Mouse (Mus musculus) spleen, postnatal 36 days (tissue): Measurements from ENCODE around the gene Zbp1.

Experiments used
- DNase-seq, 2 experiments: peaks; one replicate each; pipeline ENCODE4 v3.0.0; 2022; ENCODE audit warnings: low spot score in 2 of 2, mixed read lengths in 1 of 2

The Zbp1 gene

DNA sequence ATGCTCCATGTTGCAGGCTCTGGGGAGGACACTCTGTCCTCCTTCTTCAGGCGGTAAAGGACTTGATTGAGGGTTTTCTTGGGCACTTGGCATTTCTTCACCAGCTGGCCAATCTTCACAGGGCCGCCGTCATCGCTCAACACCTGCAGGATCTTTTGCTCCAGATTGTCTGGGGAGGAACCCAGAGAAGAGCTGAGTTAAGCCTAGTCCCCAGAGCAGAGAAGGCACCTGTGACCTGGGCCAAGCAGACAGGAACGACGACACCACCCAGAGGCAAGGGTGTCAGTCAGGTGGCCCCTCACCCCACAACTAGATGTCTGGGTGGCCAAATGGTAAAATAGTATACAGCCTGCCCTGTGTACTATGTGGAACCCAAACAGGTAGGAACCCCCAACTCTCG is 1.9 kb downstream of the Zbp1 start:
- DNase-seq, result no peak

DNA sequence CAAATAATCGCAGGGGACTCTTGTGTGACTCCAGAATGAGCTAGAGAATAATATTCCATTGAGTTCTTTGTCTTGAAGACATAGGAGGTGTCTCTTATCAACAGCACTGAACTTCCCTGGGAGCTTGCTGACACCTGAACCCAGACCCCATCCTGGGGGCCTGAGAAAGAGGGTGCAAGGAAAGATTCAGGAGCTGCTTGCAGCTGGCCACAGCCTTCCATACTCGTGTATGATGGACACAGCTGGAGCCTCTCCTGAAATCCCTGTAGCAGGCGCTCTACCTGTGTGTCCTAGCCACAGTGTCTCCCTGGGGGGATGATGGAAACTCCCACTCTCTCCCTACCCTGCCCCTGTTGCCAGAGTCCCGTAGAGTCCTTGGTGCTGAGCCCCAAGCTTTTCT is 6.5 kb downstream of the Zbp1 start:
- no peak for DNase-seq

- DNase-seq, result no peak
Measured at GRCm38 (mm10) chr2:173209091-173209815, 9.5 kb downstream of the Zbp1 start.

- no peak for DNase-seq
Measured at GRCm38 (mm10) chr2:173207051-173207450, 11.7 kb downstream of the Zbp1 start.

- DNase-seq, result no peak
Measured at GRCm38 (mm10) chr2:173205563-173206099, 13.1 kb downstream of the Zbp1 start.

GRCm38 (mm10) chr2:173204671-173205070 is 14.1 kb downstream of the Zbp1 start:
- no peak for DNase-seq

DNA sequence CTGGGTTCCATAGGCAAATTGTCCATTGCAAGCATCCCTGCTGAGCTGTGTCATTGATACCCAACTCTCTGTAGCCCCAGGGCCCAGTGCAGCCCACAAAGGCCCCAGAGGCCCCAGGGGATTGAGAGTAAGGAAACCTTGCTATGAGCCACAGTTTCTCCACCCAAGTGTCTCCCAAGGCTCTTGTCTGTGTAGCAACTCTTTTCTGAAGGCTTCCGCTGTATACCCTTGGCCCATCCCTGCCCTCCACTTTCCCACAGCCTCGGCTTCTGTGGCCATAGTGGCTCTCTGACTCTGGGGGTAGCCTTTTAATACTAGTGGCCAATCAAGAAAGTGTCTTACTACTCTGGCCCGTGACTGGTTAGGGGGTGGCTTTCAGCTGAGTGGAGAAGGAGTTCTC is 15.0 kb downstream of the Zbp1 start:
- DNase-seq, result no peak

DNA sequence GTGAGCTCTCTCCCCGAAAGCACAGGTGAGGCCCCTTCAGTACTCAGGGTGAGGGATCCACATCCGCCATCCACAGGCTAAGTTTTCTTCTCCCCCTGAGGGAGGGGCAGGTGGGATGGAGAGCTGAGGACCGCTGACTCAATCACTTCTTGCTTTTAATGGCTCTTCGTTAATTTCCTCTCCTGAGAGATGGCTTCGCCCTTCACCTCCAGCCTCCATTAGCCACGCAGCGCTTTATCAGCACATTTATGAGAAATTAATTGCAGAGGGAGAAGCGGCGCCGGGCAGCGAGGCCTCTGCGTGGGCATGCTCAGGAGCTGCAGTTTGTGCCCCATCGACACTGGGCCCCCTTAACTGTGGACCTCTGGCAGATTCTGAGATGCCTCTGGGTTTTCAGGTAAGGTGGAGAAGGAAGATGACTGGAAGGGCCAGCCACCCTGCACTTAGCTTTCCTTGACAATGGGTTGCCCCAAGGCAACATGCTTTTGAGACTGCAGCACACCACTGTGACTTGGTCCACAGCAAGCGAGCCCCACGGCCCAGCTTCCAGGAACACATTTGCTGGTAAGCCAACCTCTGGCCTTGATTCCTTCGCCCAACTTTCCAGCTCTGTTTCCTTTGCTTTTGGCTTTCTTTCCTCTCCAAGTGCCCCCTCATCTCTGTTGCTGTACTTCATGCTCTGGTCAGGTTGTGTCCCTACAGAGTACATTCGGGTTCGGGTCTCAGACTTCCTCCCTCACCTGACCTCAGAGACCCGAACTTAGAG is 15.6 kb downstream of the Zbp1 start:
- DNase-seq, result no peak

DNA sequence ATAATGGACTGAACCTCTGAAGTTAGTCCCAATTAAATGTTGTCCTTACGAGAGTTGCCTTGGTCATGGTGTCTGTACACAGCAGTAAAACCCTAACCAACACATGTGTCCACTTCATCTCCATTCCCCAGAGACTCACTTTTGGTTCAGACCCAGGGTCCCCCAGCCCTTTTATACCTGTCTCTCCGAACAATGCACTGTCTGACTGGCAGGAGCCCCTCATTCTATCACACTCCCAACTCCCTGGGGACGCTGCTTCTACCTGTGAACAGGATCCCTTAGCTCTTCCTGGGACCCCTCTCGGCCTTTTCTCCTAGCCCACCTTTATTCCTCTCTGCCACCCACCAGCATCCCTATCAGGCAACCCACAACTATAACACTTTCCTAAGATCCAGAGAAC is 23.9 kb downstream of the Zbp1 start:
- no peak for DNase-seq

- DNase-seq, result no peak
Measured at GRCm38 (mm10) chr2:173187182-173187855, 31.4 kb downstream of the Zbp1 start.

- DNase-seq, result peak; percentile 60 to 67
Measured at GRCm38 (mm10) chr2:173186047-173186943, 32.4 kb downstream of the Zbp1 start.

- no peak for DNase-seq
Measured at GRCm38 (mm10) chr2:173185282-173185681, 33.4 kb downstream of the Zbp1 start.

- DNase-seq, result no peak
Measured at GRCm38 (mm10) chr2:173184475-173185080, 34.1 kb downstream of the Zbp1 start.

GRCm38 (mm10) chr2:173183836-173184460 is 34.8 kb downstream of the Zbp1 start:
- DNase-seq, result peak; percentile 22 to 27

- no peak for DNase-seq
Measured at GRCm38 (mm10) chr2:173183311-173183710, 35.4 kb downstream of the Zbp1 start.

DNA sequence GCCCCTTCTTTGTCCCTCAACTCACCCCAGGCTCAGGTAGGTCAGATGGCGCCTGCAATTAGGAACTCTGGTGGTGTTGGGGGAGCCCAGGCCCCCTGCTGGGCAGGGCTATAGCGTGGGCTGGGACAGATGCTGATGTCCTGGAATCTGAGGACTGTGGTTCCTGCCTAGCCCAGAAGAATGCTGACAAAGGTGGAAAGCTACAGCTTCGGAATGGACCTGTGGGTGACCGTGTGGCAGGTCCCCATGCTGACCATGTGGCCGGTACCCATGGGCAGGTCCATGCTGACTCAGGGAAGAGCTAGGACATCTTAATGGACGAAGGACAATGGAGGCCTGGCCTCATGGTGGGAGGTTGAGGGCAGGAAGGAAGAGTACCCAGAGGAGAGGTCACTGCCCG is 35.9 kb downstream of the Zbp1 start:
- no peak for DNase-seq

DNA sequence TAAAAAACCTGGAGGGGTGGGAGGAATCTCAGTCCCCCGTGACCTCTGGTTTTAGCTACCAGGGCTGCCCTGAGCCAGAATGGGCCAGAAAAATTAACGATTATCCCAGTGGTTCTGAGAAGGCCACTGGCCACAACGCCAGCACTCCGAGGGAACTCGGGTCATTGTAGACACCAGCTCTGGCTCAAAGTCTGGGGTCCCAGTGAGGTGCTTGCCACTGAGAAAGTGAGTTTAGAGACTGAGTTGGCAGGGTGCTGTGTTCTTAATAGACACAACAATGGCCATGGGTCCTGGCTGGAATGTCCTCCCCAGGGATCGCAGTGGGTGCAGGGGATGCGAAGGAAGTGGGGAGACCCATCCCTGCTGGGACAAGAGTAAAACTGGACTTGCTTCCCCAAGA is 36.8 kb downstream of the Zbp1 start:
- DNase-seq, result no peak

DNA sequence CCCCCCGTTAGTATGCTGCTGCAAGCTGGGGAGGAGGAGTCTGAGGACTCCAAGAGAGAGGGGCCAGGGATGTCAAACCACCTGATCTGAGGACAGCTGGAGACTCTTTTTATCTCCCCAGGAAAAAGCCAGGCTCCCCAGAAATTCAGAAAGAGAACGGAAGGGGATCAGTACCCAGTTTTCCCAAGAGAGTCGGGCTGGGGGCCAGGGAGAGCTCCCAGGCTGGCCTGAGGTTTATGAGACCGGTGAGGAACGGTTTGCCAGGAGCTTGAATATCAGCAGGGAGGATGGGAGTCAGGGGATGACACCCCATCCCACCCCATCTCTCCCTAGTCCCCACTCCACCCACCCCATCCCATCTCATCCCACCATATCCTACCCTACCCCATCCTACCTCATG is 37.2 kb downstream of the Zbp1 start:
- DNase-seq, result no peak

- peak in 1 of 2 experiments; percentile 0 for DNase-seq
Measured at GRCm38 (mm10) chr2:173180721-173181388, 37.9 kb downstream of the Zbp1 start.

- DNase-seq, result peak in 1 of 2 experiments; percentile 0
Measured at GRCm38 (mm10) chr2:173180026-173180425, 38.7 kb downstream of the Zbp1 start.
